Mouse (Mus musculus) cerebellum, adult (tissue): ENCODE data around the gene Ngfr.

Experiments
- ATAC-seq: cut with Nextera tagmentation; 2 replicates; pipeline ENCODE4 v1.9.2; 2017; ENCODE audit warnings: mild to moderate bottlenecking, moderate library complexity, mixed read lengths; ENCODE audit not compliant: insufficient number of reproducible peaks, low FRiP score, low TSS enrichment

The Ngfr gene

DNA sequence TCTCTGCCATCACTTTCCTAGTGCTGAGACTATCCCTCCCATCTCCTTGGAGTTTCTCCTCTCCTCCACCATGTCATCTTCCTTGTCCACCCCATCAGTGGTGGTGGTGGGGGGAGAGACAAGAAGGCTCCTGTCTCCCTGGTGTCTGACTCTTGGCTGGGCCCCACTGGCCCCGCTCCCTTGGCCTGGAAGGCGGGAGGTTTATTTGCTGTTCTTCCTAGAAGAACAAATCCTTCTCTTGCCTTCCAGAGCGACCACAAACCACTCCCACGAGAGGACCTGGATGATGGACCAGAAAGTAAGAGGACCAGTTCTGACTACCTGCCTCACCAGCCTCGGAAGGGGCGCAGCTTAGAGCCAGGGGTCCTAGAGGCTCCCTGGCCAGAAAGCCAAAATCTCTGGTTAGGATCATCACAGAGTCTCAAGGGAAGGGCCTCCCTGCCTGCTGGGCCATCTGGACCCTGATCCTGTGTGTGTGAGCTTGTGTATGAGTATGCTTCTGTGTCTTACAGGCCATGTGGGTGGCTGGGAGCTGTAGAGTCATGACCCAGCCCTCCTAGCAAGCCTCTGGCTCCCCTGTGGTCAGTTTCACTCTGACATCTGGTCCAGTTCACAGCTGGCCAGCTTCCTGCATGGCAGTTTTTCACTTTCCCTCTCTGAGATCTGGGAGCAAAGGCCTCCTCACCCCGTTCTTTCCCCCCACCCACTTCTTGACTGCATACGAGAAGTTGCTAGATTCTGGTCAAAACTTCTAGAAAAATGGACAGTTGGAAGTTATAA lies 19.4 kb downstream of the Ngfr start:
- no peak for ATAC-seq

DNA sequence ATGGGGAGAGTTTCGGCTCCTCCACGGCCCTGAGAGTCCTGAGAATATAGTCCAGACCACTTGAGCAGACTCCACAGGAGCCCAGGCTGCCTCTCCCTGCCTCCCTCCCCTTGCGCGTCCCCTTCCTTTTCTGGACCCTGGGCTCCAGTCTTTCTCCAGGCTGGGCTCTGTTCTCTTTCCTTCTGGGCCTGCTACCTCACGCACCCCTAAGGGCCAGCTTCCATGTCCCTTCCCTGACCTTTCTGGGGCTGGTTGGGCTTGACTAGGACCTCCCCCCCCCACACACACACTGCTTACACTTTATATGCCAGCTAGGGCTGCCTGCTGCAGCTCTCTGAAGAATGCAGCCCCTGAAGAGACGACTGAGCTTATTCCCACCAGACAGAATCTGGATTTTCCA lies 20.2 kb downstream of the Ngfr start:
- ATAC-seq = no peak

DNA sequence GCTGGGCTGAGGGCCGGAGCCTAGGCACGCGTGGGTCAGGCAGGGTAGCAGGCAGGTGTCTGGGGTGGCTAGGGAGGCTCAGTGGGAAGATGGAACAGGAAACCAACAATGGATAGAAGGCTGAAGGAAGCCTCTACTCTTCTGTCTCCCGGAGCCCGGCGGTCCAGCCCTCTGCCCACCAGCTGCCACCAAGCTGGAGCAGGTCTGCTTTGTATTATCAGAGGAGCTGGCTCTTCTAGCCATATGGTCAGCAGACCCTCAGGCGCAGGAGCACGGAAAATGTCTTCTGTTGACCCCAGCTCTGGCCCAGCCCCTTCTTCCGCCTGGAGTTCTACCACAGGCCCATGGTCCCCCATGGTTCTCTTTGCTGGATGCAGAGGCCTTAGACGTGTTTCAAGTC lies 22.2 kb downstream of the Ngfr start:
- no peak for ATAC-seq

DNA sequence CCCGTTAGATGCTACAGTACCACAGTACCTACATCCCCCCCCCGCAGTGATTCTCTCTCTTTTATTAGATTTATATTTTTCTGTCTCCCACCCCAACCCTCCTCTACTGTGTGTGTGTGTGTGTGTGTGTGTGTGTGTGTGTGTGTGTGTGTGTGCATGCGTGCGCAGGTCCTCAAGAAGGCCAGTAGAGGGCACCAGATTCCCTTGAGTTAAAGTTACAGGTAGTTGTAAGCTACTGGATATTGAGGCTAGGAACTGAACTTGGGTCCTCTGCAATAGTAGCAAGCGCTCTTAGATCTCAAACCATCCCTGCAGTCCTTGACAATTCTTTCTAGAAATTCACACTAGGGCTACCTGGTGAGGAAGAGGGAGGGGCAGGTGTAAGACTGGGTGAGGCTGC lies 23.7 kb downstream of the Ngfr start:
- no peak for ATAC-seq

DNA sequence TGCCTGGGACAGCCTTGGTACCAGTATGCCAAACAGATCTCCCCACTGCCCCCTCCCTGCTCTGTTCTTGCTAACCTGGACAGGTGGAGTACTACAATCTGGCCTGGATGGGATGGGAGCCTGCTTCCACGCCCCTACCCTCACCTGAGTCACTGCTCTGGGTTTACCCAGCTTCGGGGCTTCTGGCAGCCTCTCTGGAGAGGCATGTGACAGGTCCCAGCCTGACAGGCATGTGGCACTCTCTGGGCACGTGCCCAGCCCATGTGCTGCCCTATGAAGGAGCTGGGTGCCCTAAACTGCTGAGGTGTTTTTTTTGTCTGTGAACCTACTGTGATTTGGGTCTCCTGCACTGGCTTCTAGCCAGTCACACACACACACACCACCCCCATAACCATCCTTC lies 26.8 kb downstream of the Ngfr start:
- no peak for ATAC-seq

DNA sequence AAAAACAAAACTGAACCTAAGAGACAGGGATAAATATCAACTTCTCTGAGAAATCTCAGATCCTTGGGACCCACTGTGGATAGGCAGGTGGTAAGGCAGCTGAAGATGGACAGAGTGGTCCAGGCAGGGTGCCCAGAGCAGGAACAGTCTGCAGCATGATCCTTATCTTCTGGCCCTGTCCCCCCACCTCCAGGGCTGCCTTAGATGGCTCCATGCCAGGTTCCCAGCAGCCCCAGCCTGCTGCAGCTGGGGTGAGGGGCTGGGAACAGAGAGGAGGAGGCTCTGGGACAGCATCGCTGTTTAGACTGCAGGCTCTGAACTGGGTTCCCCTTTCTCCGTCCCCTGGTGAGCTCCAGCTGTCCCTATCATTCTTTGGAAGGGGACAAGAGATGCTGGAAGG lies 27.8 kb downstream of the Ngfr start:
- no peak for ATAC-seq

DNA sequence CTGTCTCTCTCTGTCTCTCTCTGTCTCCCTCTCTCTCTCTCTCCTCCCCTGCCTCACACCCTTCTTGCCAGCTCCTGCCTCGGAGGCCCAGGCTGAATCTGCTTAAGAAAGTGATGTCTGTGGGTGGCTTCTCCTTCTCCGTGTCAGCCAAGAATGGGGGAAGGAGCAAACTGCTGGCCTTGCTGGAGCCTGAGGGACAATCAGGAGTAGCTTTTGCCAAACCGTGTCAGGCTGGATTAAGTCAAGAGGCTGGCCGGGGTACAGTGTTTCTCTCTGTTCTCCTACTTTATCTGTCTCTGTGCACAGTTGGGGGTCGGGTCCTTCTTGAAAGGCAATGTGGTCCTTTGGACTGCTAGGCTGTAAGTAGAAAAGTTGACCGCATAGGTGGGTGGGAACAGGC lies 29.8 kb downstream of the Ngfr start:
- no peak for ATAC-seq

DNA sequence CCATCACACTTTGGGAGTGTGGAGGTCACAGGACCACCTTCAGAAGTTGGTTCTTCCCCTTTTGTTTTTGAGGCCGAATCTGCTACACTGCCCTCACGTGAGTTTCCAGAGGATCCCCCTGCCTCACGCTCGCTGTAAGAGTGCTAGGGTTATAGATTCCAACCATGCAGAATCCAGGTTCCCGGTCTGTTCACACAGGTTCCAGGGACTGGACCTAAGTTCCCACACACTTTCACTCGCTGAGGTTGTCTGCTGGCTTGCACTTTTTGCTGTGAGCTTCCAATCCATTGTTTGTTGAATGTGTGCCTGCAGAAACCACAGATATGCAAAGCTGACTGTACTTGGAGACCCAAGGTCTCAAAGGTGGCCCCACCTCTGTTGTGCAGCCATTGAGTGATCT lies 30.5 kb downstream of the Ngfr start:
- no peak for ATAC-seq

DNA sequence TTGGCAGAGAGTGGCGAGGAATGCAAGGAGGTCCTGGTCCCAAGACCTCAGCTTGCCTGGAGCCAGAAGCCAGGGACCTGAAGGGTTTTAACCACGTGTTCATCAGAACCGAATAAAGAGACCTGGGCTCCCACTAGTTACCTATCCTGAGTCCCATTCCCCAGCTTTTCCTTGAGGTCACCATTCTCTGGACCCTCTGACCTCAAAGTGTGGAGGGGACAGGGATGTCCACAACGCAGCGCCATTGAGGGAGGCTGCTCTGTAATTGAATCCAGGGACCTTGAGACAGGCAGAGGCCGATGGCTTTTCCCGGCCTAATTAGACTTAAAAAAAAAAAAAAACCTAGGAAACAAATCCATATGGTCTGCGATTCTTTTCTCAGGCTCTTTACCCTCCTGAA lies 32.3 kb downstream of the Ngfr start:
- ATAC-seq = no peak

DNA sequence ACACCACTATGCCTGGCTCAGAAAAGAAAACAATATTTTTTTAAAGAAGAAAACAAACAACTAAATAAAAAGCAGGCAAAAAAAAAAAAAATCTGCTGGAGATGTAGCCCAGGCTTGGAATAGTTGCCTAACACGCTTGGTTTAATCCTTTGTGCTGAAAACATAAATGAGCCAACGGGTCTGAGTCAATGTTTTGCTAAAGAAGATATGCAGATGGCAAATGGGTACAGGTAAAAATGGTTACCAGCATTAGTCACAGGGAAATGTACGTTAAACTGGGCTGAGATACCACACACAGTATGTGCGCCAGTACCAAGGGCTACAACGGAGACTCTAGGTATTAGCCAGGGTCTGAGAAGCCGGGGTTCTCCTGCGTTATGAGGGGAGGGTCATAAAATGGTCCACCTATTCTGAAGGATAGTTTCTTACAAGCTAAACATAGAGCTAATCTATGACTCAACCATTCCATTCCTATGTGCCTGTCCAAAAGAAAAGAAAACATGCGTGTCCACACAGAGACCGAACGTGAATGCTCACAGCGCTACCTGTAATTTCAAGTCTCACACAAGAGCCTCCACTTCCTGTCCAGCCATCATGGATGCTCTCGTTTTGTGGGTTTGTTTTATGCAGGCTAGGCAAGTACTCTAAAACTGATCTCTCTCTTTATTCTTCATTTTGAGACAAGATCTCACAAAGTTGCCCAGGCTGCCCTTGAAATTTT lies 37.1 kb downstream of the Ngfr start:
- ATAC-seq = no peak

DNA sequence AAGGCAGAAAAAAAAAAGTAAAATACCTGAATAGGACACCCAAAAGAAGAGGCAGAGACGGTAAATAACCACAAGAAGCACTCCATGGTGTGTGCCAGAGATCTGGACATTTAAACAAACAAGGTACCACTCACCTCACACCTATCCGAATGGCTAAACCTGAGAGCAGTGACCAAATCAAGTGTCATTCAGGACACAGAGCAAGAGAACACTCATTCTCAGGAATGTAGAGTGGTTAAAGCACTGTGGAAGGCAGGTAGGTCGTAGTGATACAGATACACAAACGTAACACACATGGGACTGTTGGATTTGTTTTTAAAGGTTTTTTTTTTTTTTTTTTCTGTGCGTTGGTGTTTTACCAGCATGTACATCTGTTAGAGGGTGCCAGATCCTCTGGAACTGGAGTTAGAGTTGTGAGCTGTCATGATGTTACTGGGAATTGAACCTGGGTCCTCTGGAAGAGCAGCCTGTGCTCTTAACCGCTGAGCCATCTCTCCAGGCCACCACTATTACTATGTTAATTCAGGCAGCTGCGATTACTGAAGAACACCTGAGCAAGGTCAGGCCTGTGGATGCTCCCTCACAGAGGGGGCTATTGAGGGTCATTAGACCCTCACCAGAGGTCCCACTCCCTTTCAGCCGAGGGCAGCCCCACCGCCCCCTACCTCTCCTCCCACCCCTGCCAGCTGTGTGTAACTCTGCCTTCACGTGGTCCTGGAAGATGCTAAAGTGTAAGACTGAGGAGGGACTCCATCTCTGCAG lies 41.3 kb downstream of the Ngfr start:
- ATAC-seq = no peak

DNA sequence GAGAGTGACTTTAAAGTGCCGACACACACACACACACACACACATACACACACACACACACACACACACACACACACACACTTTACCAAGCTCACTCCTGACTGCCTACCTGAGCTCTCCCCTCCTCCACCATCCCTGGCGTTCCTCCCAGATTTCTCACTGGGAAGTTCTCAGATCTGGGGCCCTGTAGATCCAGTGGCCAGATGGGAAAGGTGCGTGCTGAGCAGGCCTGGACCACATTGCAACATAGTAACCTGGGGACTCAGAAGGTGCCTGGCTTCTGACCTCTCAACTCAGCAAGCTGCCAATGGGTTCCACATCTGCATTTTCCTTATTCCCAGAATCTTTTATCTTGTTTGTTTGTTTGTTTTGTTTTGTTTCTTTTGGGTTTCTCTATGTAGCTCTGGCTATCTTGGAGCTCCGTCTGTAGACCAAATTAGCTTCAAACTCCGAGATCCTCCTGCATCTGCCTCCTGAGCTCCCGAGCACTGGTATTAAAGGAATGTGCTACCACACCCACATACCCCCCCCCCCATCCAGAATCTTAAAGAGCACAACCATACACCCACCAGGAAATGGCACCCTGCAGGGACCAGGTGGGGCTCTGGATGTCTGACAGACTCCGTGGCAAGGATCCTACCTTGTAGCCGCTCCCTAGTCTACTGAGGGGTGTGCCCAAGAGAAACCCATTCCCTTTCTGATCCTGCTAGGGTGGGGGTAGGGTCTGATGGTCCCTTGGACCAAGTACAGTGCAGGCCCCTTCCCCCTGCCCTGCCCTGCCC lies 42.8 kb downstream of the Ngfr start:
- ATAC-seq = no peak

DNA sequence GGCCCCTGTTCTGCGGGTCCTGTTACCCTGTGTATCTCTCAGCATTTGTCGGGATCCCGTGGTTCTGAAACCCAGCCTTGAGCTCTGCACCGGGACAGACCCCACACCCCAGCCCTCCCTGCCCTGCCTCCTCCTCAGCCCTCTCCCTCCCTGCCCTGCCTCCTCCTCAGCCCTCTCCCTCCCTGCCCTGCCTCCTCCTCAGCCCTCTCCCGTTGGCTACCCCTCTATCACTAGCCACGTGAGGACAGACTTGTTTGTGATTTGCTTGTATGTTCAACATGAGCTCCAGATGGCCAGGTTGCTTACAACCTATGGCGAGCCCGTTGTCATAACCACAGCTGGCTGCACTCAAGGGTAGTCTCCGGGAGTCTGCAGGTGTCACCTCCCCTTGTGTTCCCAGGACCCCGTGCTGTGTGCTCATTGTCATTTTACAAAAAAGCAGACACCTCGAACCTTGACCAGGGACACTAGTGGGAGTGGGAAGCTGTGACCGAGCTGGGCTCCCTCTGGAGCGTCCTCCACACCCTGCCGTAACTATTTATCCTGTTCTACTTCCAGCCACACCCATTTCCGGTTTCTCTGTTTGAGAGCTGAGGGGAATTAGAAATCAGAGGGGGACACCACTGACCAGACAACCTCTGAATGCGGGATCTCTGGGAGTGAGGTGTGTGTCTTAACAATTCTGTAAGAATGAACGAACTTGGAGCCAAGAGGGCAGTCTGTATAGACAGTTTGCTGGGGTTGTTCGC lies 46.7 kb downstream of the Ngfr start:
- ATAC-seq = no peak

DNA sequence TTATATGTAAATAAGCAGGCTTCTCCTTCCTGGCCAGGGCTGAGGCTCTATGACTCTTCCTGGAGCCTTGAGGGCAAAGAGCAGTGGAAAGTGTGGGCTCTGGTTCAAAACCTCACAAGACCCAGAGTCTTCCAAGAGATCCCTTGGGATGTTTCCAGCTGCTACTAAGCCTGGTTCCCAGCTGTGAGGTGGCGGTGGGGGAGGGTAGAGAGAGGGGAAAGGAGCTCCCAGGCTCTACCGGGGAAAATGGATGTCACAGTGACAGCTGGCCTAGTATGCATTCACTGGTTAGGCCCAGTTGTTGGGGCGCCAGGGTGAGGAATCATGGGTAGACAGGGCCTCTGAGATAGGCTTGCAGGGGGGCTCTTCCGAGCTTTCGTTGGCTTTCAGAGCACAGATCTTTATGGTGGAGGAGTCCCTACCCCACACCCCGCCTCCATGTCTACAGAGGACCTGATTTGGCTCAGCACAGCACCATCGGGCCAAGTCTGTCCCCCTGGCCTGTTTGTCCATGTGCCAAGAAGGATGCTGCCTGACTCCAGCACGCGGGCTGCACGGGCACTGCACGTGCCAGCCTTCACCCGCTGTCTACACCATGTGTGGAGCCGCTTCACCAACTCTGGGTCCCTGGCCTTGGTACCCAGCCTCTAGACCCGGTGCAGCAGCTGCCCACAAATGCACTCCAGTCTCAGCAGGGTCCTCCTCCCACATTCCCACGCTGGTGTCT lies 49.0 kb downstream of the Ngfr start:
- no peak for ATAC-seq

DNA sequence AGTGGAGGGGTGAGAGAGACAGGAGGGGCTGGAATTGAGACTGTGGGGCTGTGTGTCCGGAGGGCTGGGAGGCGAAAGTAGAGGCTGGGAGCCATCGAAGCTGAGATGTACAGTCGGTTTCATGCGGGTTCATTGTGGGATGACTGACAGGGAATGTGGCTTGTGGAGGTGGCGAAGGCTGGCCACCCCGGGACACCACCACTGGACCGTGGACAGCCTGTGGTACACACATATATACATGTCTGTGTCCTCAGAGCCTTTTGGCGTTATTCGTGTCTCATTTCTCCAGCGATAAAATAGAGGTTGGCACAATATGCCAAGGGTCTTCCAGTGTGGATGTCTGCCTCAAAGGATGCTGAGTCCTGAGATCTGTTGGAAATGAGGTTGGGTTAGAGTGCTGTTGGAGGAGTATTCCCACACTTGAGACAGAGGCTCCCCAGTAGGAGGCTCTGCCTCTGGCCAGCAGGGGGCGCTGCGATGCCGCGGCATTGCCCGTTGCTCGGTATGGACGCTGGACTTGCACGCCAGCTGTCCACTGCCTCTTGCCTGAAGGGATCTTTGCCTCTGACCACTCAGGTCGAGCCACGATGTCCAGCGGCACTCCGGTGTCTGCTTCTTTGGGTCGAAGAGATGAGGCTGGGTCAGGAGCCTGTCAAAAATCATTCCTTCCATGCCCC lies 53.9 kb downstream of the Ngfr start:
- ATAC-seq = peak; percentile 66; the same call in 1 of the 2 replicates

DNA sequence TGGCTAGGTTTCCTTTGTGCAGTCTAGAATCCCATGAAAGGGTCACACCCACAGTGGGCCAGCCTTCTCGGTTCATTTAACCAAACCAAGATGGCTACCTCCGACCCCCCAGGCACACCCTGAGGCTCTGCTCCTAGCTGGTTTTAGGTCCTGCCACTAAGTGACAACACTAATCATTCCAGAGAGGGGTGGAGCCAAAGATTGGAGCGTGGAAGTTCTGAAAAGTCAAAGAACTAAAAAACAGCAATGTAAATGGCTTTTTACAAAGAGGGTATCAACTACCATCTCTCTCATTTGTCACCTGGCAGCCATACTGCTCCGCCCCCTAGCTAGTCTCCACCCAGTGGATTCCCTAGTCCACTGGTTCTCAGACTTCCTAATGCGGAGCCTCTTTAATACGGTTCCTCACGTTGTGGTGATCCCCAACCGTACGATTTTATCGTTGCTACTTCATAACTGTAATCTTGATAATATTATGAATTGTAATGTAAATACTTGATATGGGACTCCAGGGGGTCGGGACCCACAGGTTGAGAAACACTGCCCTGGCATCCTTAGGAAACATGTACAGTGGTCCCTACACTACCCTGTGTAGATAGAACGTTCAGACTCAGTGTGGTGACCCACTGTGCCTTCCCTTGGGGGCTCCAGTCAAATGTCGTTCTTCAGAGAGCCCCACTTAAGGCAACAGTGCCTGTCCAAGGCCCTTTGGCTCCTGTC lies 55.0 kb downstream of the Ngfr start:
- ATAC-seq = no peak

DNA sequence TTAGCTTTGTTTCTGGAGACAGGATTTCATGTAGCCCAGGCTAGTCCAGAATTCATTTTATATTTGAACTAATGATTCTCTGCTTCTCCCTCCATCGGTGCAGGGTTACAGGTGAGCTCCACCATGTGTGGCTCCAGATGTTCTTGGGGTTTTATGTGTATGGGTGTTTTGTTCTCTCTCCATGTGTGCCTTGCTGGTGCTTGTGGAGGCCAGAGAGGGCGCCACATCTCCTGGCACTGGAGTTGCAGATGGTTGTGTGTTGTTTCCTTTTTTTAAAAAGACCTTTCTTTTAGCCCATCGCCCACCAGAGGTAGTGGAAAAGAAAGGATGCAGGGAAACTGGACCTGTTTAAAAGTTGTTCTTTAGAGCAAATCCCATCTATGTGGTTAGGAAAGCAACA lies 59.3 kb downstream of the Ngfr start:
- ATAC-seq = no peak

DNA sequence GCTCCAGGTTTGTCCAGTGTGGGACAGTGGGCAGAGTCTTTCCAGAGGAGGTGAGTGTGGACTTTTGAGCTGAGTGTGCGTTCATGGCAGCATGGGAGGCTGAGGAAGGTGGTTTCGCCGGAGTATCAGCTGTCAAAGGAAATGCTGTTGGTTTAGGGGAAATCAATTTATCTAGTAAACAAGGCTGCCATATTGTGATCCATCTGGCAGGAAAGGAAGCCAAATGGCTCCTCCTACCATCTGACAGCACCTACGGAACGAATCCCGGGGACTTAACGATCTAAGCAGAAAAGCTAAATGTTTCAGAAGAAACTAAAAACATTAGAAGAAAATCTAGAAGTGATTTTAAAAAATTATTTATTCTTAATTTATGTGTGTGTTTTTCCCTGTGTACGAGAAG lies 60.2 kb downstream of the Ngfr start:
- ATAC-seq = no peak
